Mouse (Mus musculus): Measurements from ENCODE around the gene Iqsec1.

Gene Iqsec1

GRCm38 (mm10) chr6:90889356-90890285, 98.9 kb downstream of the Iqsec1 start:
- DNase-seq (ENCODE audit: extremely low spot score, low spot score) = no peak

GRCm38 (mm10) chr6:90887024-90887775, 101.3 kb downstream of the Iqsec1 start:
- DNase-seq (ENCODE audit: extremely low spot score, low spot score) = no peak

GRCm38 (mm10) chr6:90885626-90886025, 102.9 kb downstream of the Iqsec1 start:
- DNase-seq (ENCODE audit: extremely low spot score, low spot score) = no peak

- no peak for DNase-seq (ENCODE audit: extremely low spot score, low spot score)
Measured at GRCm38 (mm10) chr6:90884631-90885030, 103.9 kb downstream of the Iqsec1 start.

GRCm38 (mm10) chr6:90880975-90881374, 107.5 kb downstream of the Iqsec1 start:
- no peak for DNase-seq (ENCODE audit: extremely low spot score, low spot score)

GRCm38 (mm10) chr6:90880404-90880803, 108.1 kb downstream of the Iqsec1 start:
- DNase-seq (ENCODE audit: extremely low spot score, low spot score) = no peak

GRCm38 (mm10) chr6:90871581-90871980, 116.9 kb downstream of the Iqsec1 start:
- no peak for DNase-seq (ENCODE audit: extremely low spot score, low spot score)

- no peak for DNase-seq (ENCODE audit: extremely low spot score, low spot score)
Measured at GRCm38 (mm10) chr6:90868033-90868432, 120.5 kb downstream of the Iqsec1 start.

GRCm38 (mm10) chr6:90861370-90861769, 127.1 kb downstream of the Iqsec1 start:
- DNase-seq (ENCODE audit: extremely low spot score, low spot score) = no peak

GRCm38 (mm10) chr6:90857844-90858243, 130.6 kb downstream of the Iqsec1 start:
- no peak for DNase-seq (ENCODE audit: extremely low spot score, low spot score)

GRCm38 (mm10) chr6:90852360-90852759, 136.1 kb downstream of the Iqsec1 start:
- peak; percentile 20 for DNase-seq (ENCODE audit: extremely low spot score, low spot score)

- DNase-seq (ENCODE audit: extremely low spot score, low spot score) = no peak
Measured at GRCm38 (mm10) chr6:90848068-90848467, 140.4 kb downstream of the Iqsec1 start.

- no peak for DNase-seq (ENCODE audit: extremely low spot score, low spot score)
Measured at GRCm38 (mm10) chr6:90847523-90847922, 141.0 kb downstream of the Iqsec1 start.

GRCm38 (mm10) chr6:90839972-90840371, 148.5 kb downstream of the Iqsec1 start:
- no peak for DNase-seq (ENCODE audit: extremely low spot score, low spot score)

- no peak for DNase-seq (ENCODE audit: extremely low spot score, low spot score)
Measured at GRCm38 (mm10) chr6:90836749-90837148, 151.7 kb downstream of the Iqsec1 start.

- DNase-seq (ENCODE audit: extremely low spot score, low spot score) = no peak
Measured at GRCm38 (mm10) chr6:90829536-90829935, 158.9 kb downstream of the Iqsec1 start.

- DNase-seq (ENCODE audit: extremely low spot score, low spot score) = no peak
Measured at GRCm38 (mm10) chr6:90825063-90825462, 163.4 kb downstream of the Iqsec1 start.

GRCm38 (mm10) chr6:90823322-90823721, 165.2 kb downstream of the Iqsec1 start:
- DNase-seq (ENCODE audit: extremely low spot score, low spot score) = peak; percentile 55

GRCm38 (mm10) chr6:90821916-90822602, 166.4 kb downstream of the Iqsec1 start:
- DNase-seq (ENCODE audit: extremely low spot score, low spot score) = no peak

- DNase-seq (ENCODE audit: extremely low spot score, low spot score) = no peak
Measured at GRCm38 (mm10) chr6:90819880-90820279, 168.6 kb downstream of the Iqsec1 start.

GRCm38 (mm10) chr6:90818956-90819355, 169.5 kb downstream of the Iqsec1 start:
- DNase-seq (ENCODE audit: extremely low spot score, low spot score) = peak; percentile 75

- DNase-seq (ENCODE audit: extremely low spot score, low spot score) = no peak
Measured at GRCm38 (mm10) chr6:90816551-90816950, 171.9 kb downstream of the Iqsec1 start.
